In the genomic region with DNA sequence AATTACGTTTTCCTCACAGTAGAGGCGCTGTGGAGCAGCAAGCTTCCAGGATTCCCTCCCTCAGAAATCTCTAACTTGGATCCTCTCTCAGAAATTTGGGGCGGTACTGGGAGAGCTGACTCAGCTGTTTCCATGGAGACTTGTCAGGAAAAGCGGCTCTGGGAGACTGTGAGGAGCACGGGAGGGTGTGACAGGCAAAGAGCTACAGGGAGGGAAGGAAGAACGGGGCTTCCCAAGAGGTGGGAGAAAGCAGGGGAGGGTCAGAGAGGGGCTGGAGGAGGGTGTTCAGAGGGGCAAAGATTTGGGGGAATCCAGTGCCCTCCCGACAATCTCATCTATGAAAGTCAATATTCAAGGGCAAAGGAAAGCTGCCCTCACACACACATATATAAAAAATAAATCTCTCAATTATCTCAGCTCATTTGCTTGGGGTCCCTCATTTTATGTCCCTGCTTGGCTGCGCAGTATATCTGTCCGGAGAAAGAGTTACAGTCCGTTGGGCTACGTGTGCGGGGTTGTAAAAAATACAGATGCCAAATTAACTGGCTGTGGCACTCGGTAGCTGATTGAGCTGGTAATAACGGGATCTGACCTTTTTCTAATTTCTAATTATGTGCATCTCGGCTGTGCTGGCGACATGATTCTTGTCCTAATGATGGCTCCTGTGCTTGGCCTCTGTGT, we compare ENCODE assay signal across 8 mouse cellular contexts.
DNase-seq lines count a peak whose midpoint lies in the region; ATAC-seq lines count a peak whose summit lies in the region.

No protein-coding gene starts in this region.

- peak overlapping the region; percentile 37; the same call in 1 of the 2 replicates for H3K27ac ChIP-seq in hindbrain, embryonic 13.5 days

- peak; percentile 95 for DNase-seq in ZHBTc4 (ENCODE audit: low read depth, low spot score)
- DNase-seq in cerebellum, adult 9-10 months, result peak; percentile 68
- peak; percentile 49 for DNase-seq in layer of hippocampus, adult 9-10 months (ENCODE audit: low spot score)
- peak; percentile 57 for DNase-seq in lung, postnatal 25 days (ENCODE audit: low spot score)
- peak; percentile 89 to 91 for DNase-seq in right cerebral cortex, postnatal 10 days (ENCODE audit: low spot score in 2 of 2)
- no peak for DNase-seq in spleen, postnatal 4 days (ENCODE audit: low spot score in 2 of 2)

- peak; percentile 93 for ATAC-seq in frontal cortex, adult (ENCODE audit: low TSS enrichment)
- ATAC-seq in hindbrain, embryonic 13.5 days (ENCODE audit: low FRiP score), result peak; percentile 78

- 34% methylated on average over 16 of the region's 16 CpGs for WGBS in hindbrain, embryonic 13.5 days

- H3K4me1 ChIP-seq in hindbrain, embryonic 13.5 days (replicated peaks), result peaks cover 27% of the 10 kb centered on the region

- no peak overlapping the region for H3K4me3 ChIP-seq in hindbrain, embryonic 13.5 days

- no peaks in the 10 kb centered on the region for H3K27me3 ChIP-seq in hindbrain, embryonic 13.5 days

- peak overlapping the region; percentile 18 for H3K4me2 ChIP-seq in hindbrain, embryonic 13.5 days

- no peaks in the 10 kb centered on the region for H3K9me3 ChIP-seq in hindbrain, embryonic 13.5 days

- H3K36me3 ChIP-seq in hindbrain, embryonic 13.5 days, result peaks cover 8% of the 10 kb centered on the region

- H3K9ac ChIP-seq in hindbrain, embryonic 13.5 days, result no peak overlapping the region

Comparison
In these comparisons a context has a peak if more than half of its experiments do, and no peak if none do; other contexts are left out.
1. DNase-seq: peak in ZHBTc4 (single experiment), cerebellum, adult 9-10 months (single experiment), layer of hippocampus, adult 9-10 months (single experiment), lung, postnatal 25 days (single experiment) and right cerebral cortex, postnatal 10 days (2 of 2); none in spleen, postnatal 4 days (0 of 2).